Mouse (Mus musculus) A20 (cell line): ENCODE results near the gene Hist1h3i.

Experiments used
- DNase-seq: peaks from one replicate; pipeline ENCODE4 v3.0.0-alpha.2; 2011; ENCODE audit warnings: low read depth, low spot score

Hist1h3i gene

GRCm38 (mm10) chr13:21734010-21734905 lies 48.9 kb downstream of the Hist1h3i start:
- peak; percentile 90 for DNase-seq

- peak; percentile 48 for DNase-seq
These were observed 49.7 kb downstream of the Hist1h3i start for GRCm38 (mm10) chr13:21733466-21733865.
